Mouse (Mus musculus): ENCODE results near the gene 4931408C20Rik. TPM values are rescaled to one million over a fixed set of nuclear protein-coding genes. Genes with fewer than 3 reads are reported as not detected.

Gene 4931408C20Rik
- not detected in 2 replicates for polyA plus RNA-seq (2015; fragmentation: Nextera tagmentation; extraction: Ambion mirVana)

- 23% methylated on average over 1 of the region's 1 CpGs for WGBS
- ATAC-seq (ENCODE audit: extremely low read depth, insufficient number of reproducible peaks, low FRiP score, low TSS enrichment): peak; percentile 74
Observed at GRCm38 (mm10) chr1:26686842-26687760, at the start of gene 4931408C20Rik. 4931408C20Rik (minus strand) TSS chr1:26687460.

GRCm38 (mm10) chr1:26687926-26688325 is 666 bp upstream of the 4931408C20Rik start:
- Histone ChIP-seq H3K4me3 (no peak overlapping the region), H3K4me2 (no peak overlapping the region), H3K9ac (no peak overlapping the region), H3K36me3 (no peaks in the 10 kb centered on the region), H3K9me3 (no peaks in the 10 kb centered on the region), H3K27ac (replicated peaks) (no peak overlapping the region), H3K27me3 (replicated peaks) (no peaks in the 10 kb centered on the region), H3K4me1 (no peaks in the 10 kb centered on the region)
- WGBS: 52% methylated on average over 1 of the region's 1 CpGs
- peak; percentile 59 for ATAC-seq (ENCODE audit: extremely low read depth, insufficient number of reproducible peaks, low FRiP score, low TSS enrichment)

More at GRCm38 (mm10) chr1:26686842-26687760, at the start of gene 4931408C20Rik:
- H3K4me1 ChIP-seq: no peaks in the 10 kb centered on the region
- H3K9me3 ChIP-seq: no peaks in the 10 kb centered on the region
- no peak within 1 kb of the TSS for H3K4me2 ChIP-seq
- no peak within 1 kb of the TSS for H3K9ac ChIP-seq
- H3K4me3 ChIP-seq: no peak within 1 kb of the TSS
- no peaks in the 10 kb centered on the region for H3K27me3 ChIP-seq (replicated peaks)
- H3K27ac ChIP-seq (replicated peaks): no peak within 1 kb of the TSS
- H3K36me3 ChIP-seq: no peaks in the 10 kb centered on the region

- Histone ChIP-seq H3K4me2 (no peak overlapping the region), H3K9ac (no peak overlapping the region), H3K36me3 (no peaks in the 10 kb centered on the region), H3K4me3 (no peak overlapping the region), H3K9me3 (no peaks in the 10 kb centered on the region), H3K4me1 (no peaks in the 10 kb centered on the region), H3K27ac (replicated peaks) (no peak overlapping the region), H3K27me3 (replicated peaks) (no peaks in the 10 kb centered on the region)
- ATAC-seq (ENCODE audit: extremely low read depth, insufficient number of reproducible peaks, low FRiP score, low TSS enrichment): no peak; the same call in 1 of the 2 replicates
Observed at GRCm38 (mm10) chr1:26685952-26686693, 1.1 kb downstream of the 4931408C20Rik start.

- H3K27me3 ChIP-seq (replicated peaks): no peaks in the 10 kb centered on the region
- H3K9ac ChIP-seq: no peak overlapping the region
- H3K36me3 ChIP-seq: no peaks in the 10 kb centered on the region
- H3K4me3 ChIP-seq: no peak overlapping the region
- WGBS: 64% methylated on average over 3 of the region's 3 CpGs
- H3K4me2 ChIP-seq: no peak overlapping the region
- H3K9me3 ChIP-seq: no peaks in the 10 kb centered on the region
- no peak overlapping the region for H3K27ac ChIP-seq (replicated peaks)
- ATAC-seq (ENCODE audit: extremely low read depth, insufficient number of reproducible peaks, low FRiP score, low TSS enrichment): no peak
- H3K4me1 ChIP-seq: no peaks in the 10 kb centered on the region
Observed at GRCm38 (mm10) chr1:26685383-26685782, 1.9 kb downstream of the 4931408C20Rik start.

- Histone ChIP-seq H3K27me3 (replicated peaks) (no peaks in the 10 kb centered on the region), H3K4me2 (no peak overlapping the region), H3K4me1 (no peaks in the 10 kb centered on the region), H3K9me3 (no peaks in the 10 kb centered on the region), H3K4me3 (no peak overlapping the region), H3K9ac (no peak overlapping the region), H3K36me3 (no peaks in the 10 kb centered on the region), H3K27ac (replicated peaks) (no peak overlapping the region)
- no peak for ATAC-seq (ENCODE audit: extremely low read depth, insufficient number of reproducible peaks, low FRiP score, low TSS enrichment)
- WGBS: 47% methylated on average over 1 of the region's 1 CpGs
Observed at GRCm38 (mm10) chr1:26649704-26650388, 37.4 kb downstream of the 4931408C20Rik start.

GRCm38 (mm10) chr1:26636051-26636450 is 51.2 kb downstream of the 4931408C20Rik start:
- Histone ChIP-seq H3K9me3 (no peaks in the 10 kb centered on the region), H3K36me3 (no peaks in the 10 kb centered on the region), H3K4me1 (no peaks in the 10 kb centered on the region), H3K9ac (no peak overlapping the region), H3K27ac (replicated peaks) (no peak overlapping the region), H3K27me3 (replicated peaks) (no peaks in the 10 kb centered on the region), H3K4me2 (no peak overlapping the region), H3K4me3 (no peak overlapping the region)
- WGBS: 73% methylated on average over 5 of the region's 5 CpGs
- no peak for ATAC-seq (ENCODE audit: extremely low read depth, insufficient number of reproducible peaks, low FRiP score, low TSS enrichment)

Measured in heart, embryonic 13.5 days (tissue).